Mouse (Mus musculus) stomach, postnatal 0 days (tissue): ENCODE measurements around the gene 1700016D06Rik.

Experiments
- CTCF ChIP-seq: IDR thresholded peaks from 2 replicates; pipeline ENCODE4 v1.5.1; 2016; ENCODE audit warnings: antibody characterized with exemption, low read depth, mild to moderate bottlenecking, moderate library complexity
- EP300 ChIP-seq: optimal IDR thresholded peaks from 2 replicates; pipeline ENCODE3; 2016; ENCODE audit warnings: antibody characterized with exemption

DNA sequence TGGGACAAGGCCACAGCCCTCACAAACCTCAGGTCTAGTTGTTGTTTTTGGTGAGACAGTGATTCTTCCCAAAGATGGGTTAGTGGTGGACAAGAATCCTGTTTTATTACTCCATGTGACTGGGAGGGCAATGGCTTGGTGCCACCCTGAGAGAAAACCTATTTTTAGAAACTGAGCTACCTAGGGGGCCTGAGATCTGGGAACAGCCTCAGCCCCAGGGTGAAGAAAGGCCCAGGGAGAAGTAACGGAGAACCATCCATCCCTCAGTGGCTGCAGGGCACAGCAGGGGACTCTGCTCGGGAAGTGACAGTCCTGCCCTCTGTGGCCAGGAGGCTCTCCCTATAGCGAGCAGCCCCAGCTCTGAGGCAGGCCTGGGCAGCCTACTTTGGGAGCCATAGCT, 6.8 kb upstream of the 1700016D06Rik start:
- TF ChIP-seq CTCF (no peak), EP300 (no peak)
